Mouse (Mus musculus) intestine, postnatal 0 days (tissue): ENCODE results near the gene Casp9. TPM values are rescaled to one million over a fixed set of nuclear protein-coding genes. Genes with fewer than 3 reads are reported as not detected.

ENCODE experiments used
- ATAC-seq: fragments of 200-750 bp; cut with Nextera tagmentation; 2 replicates; pipeline ENCODE4 v1.8.0; 2017; ENCODE audit warnings: mild to moderate bottlenecking, moderate TSS enrichment, moderate library complexity
- H3K27ac ChIP-seq: fragments of 300-500 bp; sonication (generic); 2 replicates; pipeline ENCODE4 v1.5.1; 2014; ENCODE audit warnings: mild to moderate bottlenecking, low read depth, low read length, moderate library complexity
- H3K27me3 ChIP-seq: fragments of 300-500 bp; sonication (generic); replicated peaks from 2 replicates; pipeline ENCODE4 v1.6.1; 2014; ENCODE audit warnings: low read length, mixed read lengths; ENCODE audit not compliant: control insufficient read depth, insufficient read depth
- H3K36me3 ChIP-seq: fragments of 300-500 bp; sonication (generic); 2 replicates; pipeline ENCODE4 v1.6.1; 2014; ENCODE audit warnings: mild to moderate bottlenecking, moderate library complexity; ENCODE audit not compliant: control insufficient read depth, insufficient read depth
- H3K4me1 ChIP-seq: fragments of 300-500 bp; sonication (generic); replicated peaks from 2 replicates; pipeline ENCODE4 v1.6.1; 2014; ENCODE audit warnings: antibody characterized with exemption, low read length, mixed read lengths; ENCODE audit not compliant: control insufficient read depth, insufficient read depth
- H3K4me2 ChIP-seq: fragments of 300-500 bp; sonication (generic); replicated peaks from 2 replicates; pipeline ENCODE4 v1.6.1; 2014; ENCODE audit warnings: low read depth, mild to moderate bottlenecking, moderate library complexity
- H3K4me3 ChIP-seq: fragments of 300-500 bp; sonication (generic); 2 replicates; pipeline ENCODE4 v1.5.1; 2014; ENCODE audit warnings: low read depth, low read length
- H3K9ac ChIP-seq: fragments of 300-500 bp; sonication (generic); 2 replicates; pipeline ENCODE4 v1.6.1; 2014; ENCODE audit warnings: mild to moderate bottlenecking, low read depth, low read length
- H3K9me3 ChIP-seq: fragments of 300-500 bp; sonication (generic); 2 replicates; pipeline ENCODE4 v1.6.1; 2016; ENCODE audit warnings: mixed run types; ENCODE audit not compliant: control insufficient read depth
- CTCF ChIP-seq: sonication (generic); IDR thresholded peaks from 2 replicates; pipeline ENCODE4 v1.5.1; 2016; ENCODE audit warnings: low read depth, mild to moderate bottlenecking, control low read depth, antibody characterized with exemption, moderate library complexity
- WGBS: fragments of 180-500 bp; shearing (Covaris S2); extraction: QIAGEN DNeasy Blood & Tissue Kit; methylation state at CpG from one replicate; pipeline ENCODE4 v1.1.7; 2014; 5-methylcytosine and 5-hydroxymethylcytosine counted together
- polyA plus RNA-seq: library from polyadenylated mRNA; unstranded; fragments of >200 nt; fragmentation: Nextera tagmentation; extraction: Ambion mirVana; gene quantifications from 2 replicates; pipeline ENCODE4 v1.2.1, GENCODE M21; 2015

The Casp9 gene
- polyA plus RNA-seq, 1 experiment from 2014 or later = 13.4 TPM

GRCm38 (mm10) chr4:141864506-141864905 is 71.1 kb downstream of the Casp9 start:
- WGBS = 94% methylated on average over 8 of the region's 8 CpGs
- no peak for ATAC-seq
- no peak overlapping the region for H3K4me2 ChIP-seq
- H3K27me3 ChIP-seq = no peaks in the 10 kb centered on the region
- H3K9ac ChIP-seq = no peak overlapping the region
- peaks cover 29% of the 10 kb centered on the region for H3K36me3 ChIP-seq
- no peak overlapping the region for H3K4me3 ChIP-seq
- no peak for TF ChIP-seq CTCF
- no peaks in the 10 kb centered on the region for H3K9me3 ChIP-seq
- peaks cover 12% of the 10 kb centered on the region; the same call in 1 of the 2 replicates for H3K4me1 ChIP-seq
- H3K27ac ChIP-seq = no peak overlapping the region

- peaks cover 29% of the 10 kb centered on the region for H3K36me3 ChIP-seq
- peaks cover 15% of the 10 kb centered on the region for H3K4me1 ChIP-seq
- TF ChIP-seq CTCF = no peak
- 79% methylated on average over 5 of the region's 5 CpGs for WGBS
- H3K4me3 ChIP-seq = no peak overlapping the region
- H3K4me2 ChIP-seq = no peak overlapping the region
- H3K27ac ChIP-seq = no peak overlapping the region
- H3K9me3 ChIP-seq = no peaks in the 10 kb centered on the region
- no peak overlapping the region for H3K9ac ChIP-seq
- ATAC-seq = no peak
- H3K27me3 ChIP-seq = no peaks in the 10 kb centered on the region
These were observed 71.6 kb downstream of the Casp9 start for GRCm38 (mm10) chr4:141865006-141865405.

Other genes with a start within 250 kb of the Casp9 start
- gene Fblim1, start 187.5 kb upstream of the Casp9 start, polyA plus RNA-seq = 52.8 and 59.2 TPM in 2 replicates
- 42.0 and 45.7 TPM in 2 replicates for gene Tmem82, start 175.0 kb upstream of the Casp9 start, polyA plus RNA-seq
- gene Slc25a34, start 169.8 kb upstream of the Casp9 start, polyA plus RNA-seq = 23.8 and 25.7 TPM in 2 replicates
- gene Plekhm2, start 128.7 kb upstream of the Casp9 start, polyA plus RNA-seq = 3.1 and 6.0 TPM in 2 replicates
- gene Rsc1a1, start 108.0 kb upstream of the Casp9 start, polyA plus RNA-seq = not detected in 2 replicates
- 15.9 and 16.7 TPM in 2 replicates for gene Ddi2, start 70.2 kb upstream of the Casp9 start, polyA plus RNA-seq
- gene Agmat, start 46.9 kb upstream of the Casp9 start, polyA plus RNA-seq = 106 and 109 TPM in 2 replicates
- gene Dnajc16, start 2.7 kb upstream of the Casp9 start, polyA plus RNA-seq = 3.3 and 3.9 TPM in 2 replicates
- gene Cela2a, start 32.5 kb downstream of the Casp9 start, polyA plus RNA-seq = 35.6 and 65.3 TPM in 2 replicates
- gene Ctrc, start 52.7 kb downstream of the Casp9 start, polyA plus RNA-seq = not detected in 2 replicates
- 173 and 181 TPM in 2 replicates for gene Efhd2, start 81.3 kb downstream of the Casp9 start, polyA plus RNA-seq
- gene Fhad1, start 221.5 kb downstream of the Casp9 start, polyA plus RNA-seq = 1.2 and 1.4 TPM in 2 replicates